13 mouse cellular contexts compared by ENCODE assay signal in genomic region chr1:172064613-172065141, GRCm38 (mm10). TPM values are rescaled to one million over a fixed set of nuclear protein-coding genes. Genes with fewer than 3 reads are reported as not detected.
DNase-seq lines count a peak whose midpoint lies in the region; ATAC-seq and TF ChIP-seq lines count a peak whose summit lies in the region.
"Had no signal": no experiment of that assay in that cellular context is flagged by ENCODE, and none has a peak within 500 bp of the region (broad histone marks: within the 10 kb centered on the region; RNA-seq: fewer than 3 reads in every experiment).

No protein-coding gene starts in this region.

- ATAC-seq in kidney, postnatal 0 days (replicated peaks; ENCODE audit: low FRiP score, low read depth): no peak
- peak; percentile 61; the same call in 1 of the 2 replicates for ATAC-seq in forebrain, embryonic 14.5 days
- ATAC-seq in intestine, embryonic 16.5 days: no peak
- peak; percentile 34 for ATAC-seq in neural tube, embryonic 12.5 days (ENCODE audit: low FRiP score, low read depth)

- no peaks in the 10 kb centered on the region for H3K4me1 ChIP-seq in kidney, postnatal 0 days (replicated peaks; ENCODE audit: insufficient read depth, low read length)
- peaks cover 9% of the 10 kb centered on the region; the same call in 1 of the 2 replicates for H3K4me1 ChIP-seq in forebrain, embryonic 14.5 days (ENCODE audit: control insufficient read depth, insufficient read depth, low read length)
- H3K4me1 ChIP-seq in intestine, embryonic 16.5 days (ENCODE audit: control insufficient read depth, insufficient read depth, low read length): peaks cover 22% of the 10 kb centered on the region
- H3K4me1 ChIP-seq in neural tube, embryonic 12.5 days: peaks cover 34% of the 10 kb centered on the region

- H3K27ac ChIP-seq in kidney, postnatal 0 days: no peak overlapping the region
- H3K27ac ChIP-seq in forebrain, embryonic 14.5 days (ENCODE audit: low read depth, low read length): peak overlapping the region; percentile 63
- peak overlapping the region; percentile 70 for H3K27ac ChIP-seq in intestine, embryonic 16.5 days (ENCODE audit: low read length)
- peak overlapping the region; percentile 17; the same call in 1 of the 2 replicates for H3K27ac ChIP-seq in neural tube, embryonic 12.5 days
- H3K27ac ChIP-seq: embryonic facial prominence, embryonic 15.5 days; heart, embryonic 15.5 days had no signal

- no peak overlapping the region for H3K4me3 ChIP-seq in kidney, postnatal 0 days (replicated peaks; ENCODE audit: low read depth, low read length)
- no peak overlapping the region for H3K4me3 ChIP-seq in forebrain, embryonic 14.5 days (ENCODE audit: low read depth, low read length)
- H3K4me3 ChIP-seq in intestine, embryonic 16.5 days (ENCODE audit: low read length): no peak overlapping the region
- H3K4me3 ChIP-seq in neural tube, embryonic 12.5 days: no peak overlapping the region
- H3K4me3 ChIP-seq: embryonic facial prominence, embryonic 15.5 days; heart, embryonic 15.5 days had no signal

- H3K27me3 ChIP-seq in kidney, postnatal 0 days (ENCODE audit: insufficient read depth, low read length): no peaks in the 10 kb centered on the region
- no peaks in the 10 kb centered on the region for H3K27me3 ChIP-seq in forebrain, embryonic 14.5 days (replicated peaks; ENCODE audit: control insufficient read depth, insufficient read depth, low read length)
- H3K27me3 ChIP-seq in intestine, embryonic 16.5 days (replicated peaks; ENCODE audit: control insufficient read depth, insufficient read depth, low read length): no peaks in the 10 kb centered on the region
- H3K27me3 ChIP-seq in neural tube, embryonic 12.5 days (replicated peaks): no peaks in the 10 kb centered on the region
- H3K27me3 ChIP-seq: embryonic facial prominence, embryonic 15.5 days; heart, embryonic 15.5 days had no signal

- TF ChIP-seq CTCF in kidney, postnatal 0 days (IDR thresholded peaks at IDR 0.05; ENCODE audit: low read depth): peak; percentile 2; the same call in 1 of the 2 replicates

- peaks cover 50% of the 10 kb centered on the region for H3K36me3 ChIP-seq in kidney, postnatal 0 days (ENCODE audit: insufficient read depth, low read length)
- H3K36me3 ChIP-seq in forebrain, embryonic 14.5 days (ENCODE audit: control insufficient read depth, insufficient read depth, low read length): peaks cover 56% of the 10 kb centered on the region
- peaks cover 34% of the 10 kb centered on the region for H3K36me3 ChIP-seq in intestine, embryonic 16.5 days (ENCODE audit: control insufficient read depth, insufficient read depth, low read length)
- peaks cover 50% of the 10 kb centered on the region for H3K36me3 ChIP-seq in neural tube, embryonic 12.5 days

- no peak for DNase-seq in kidney, postnatal 0 days (ENCODE audit: low spot score)
- no peak for DNase-seq in kidney, postnatal 36 days
- DNase-seq in forebrain, embryonic 14.5 days (ENCODE audit: low spot score): peak; percentile 41
- DNase-seq in embryo, embryonic 10.5 days (ENCODE audit: low spot score): no peak
- DNase-seq in urinary bladder, adult 18-20 months (ENCODE audit: low spot score in 2 of 2): no peak
- no peak for DNase-seq in thymus, postnatal 10 days (ENCODE audit: low spot score in 2 of 2)
- DNase-seq: adrenal gland, postnatal 10 days; thymus, postnatal 25 days had no signal

- WGBS in kidney, postnatal 0 days: 68% methylated on average over 13 of the region's 13 CpGs
- 63% methylated on average over 13 of the region's 13 CpGs for WGBS in forebrain, embryonic 14.5 days
- WGBS in intestine, embryonic 16.5 days: 71% methylated on average over 13 of the region's 13 CpGs
- 56% methylated on average over 13 of the region's 13 CpGs for WGBS in neural tube, embryonic 12.5 days

- no peak overlapping the region for H3K9ac ChIP-seq in kidney, postnatal 0 days (ENCODE audit: low read depth, low read length)
- H3K9ac ChIP-seq in forebrain, embryonic 14.5 days (ENCODE audit: low read length): peak overlapping the region; percentile 8; the same call in 1 of the 2 replicates
- H3K9ac ChIP-seq in intestine, embryonic 16.5 days (ENCODE audit: low read depth, low read length): no peak overlapping the region
- 0 out of 2 replicates have a peak overlapping the region, but pooled peaks have one; percentile 17 for H3K9ac ChIP-seq in neural tube, embryonic 12.5 days
- H3K9ac ChIP-seq: embryonic facial prominence, embryonic 15.5 days; heart, embryonic 15.5 days had no signal

- H3K4me2 ChIP-seq in kidney, postnatal 0 days (ENCODE audit: low read length): no peak overlapping the region
- H3K4me2 ChIP-seq in forebrain, embryonic 14.5 days (ENCODE audit: low read length): no peak overlapping the region
- no peak overlapping the region for H3K4me2 ChIP-seq in intestine, embryonic 16.5 days (ENCODE audit: low read depth, low read length)
- H3K4me2 ChIP-seq in neural tube, embryonic 12.5 days (replicated peaks): no peak overlapping the region
- H3K4me2 ChIP-seq: embryonic facial prominence, embryonic 15.5 days; heart, embryonic 15.5 days had no signal

- H3K9me3 ChIP-seq in kidney, postnatal 0 days (replicated peaks; ENCODE audit: low read length): no peaks in the 10 kb centered on the region
- H3K9me3 ChIP-seq in forebrain, embryonic 14.5 days (replicated peaks; ENCODE audit: control insufficient read depth, low read length): no peaks in the 10 kb centered on the region
- no peaks in the 10 kb centered on the region for H3K9me3 ChIP-seq in intestine, embryonic 16.5 days (ENCODE audit: control insufficient read depth, low read length)
- no peaks in the 10 kb centered on the region for H3K9me3 ChIP-seq in neural tube, embryonic 12.5 days
- H3K9me3 ChIP-seq: embryonic facial prominence, embryonic 15.5 days; G1E; heart, embryonic 15.5 days had no signal

RNA-seq across cellular contexts. Expression of gene Nhlh1, which starts 7.3 kb away (rescaled TPM):
- not detected in 2 replicates for polyA plus RNA-seq in kidney, postnatal 0 days (2015; fragmentation: Nextera tagmentation; extraction: Ambion mirVana)
- 4.5 and 7.4 TPM in 2 replicates for polyA plus RNA-seq in forebrain, embryonic 14.5 days (2014; fragmentation: Nextera tagmentation; extraction: Ambion mirVana)
- 0.09 TPM in 1 of 2 replicates, not detected in the other for polyA plus RNA-seq in intestine, embryonic 16.5 days (2015; fragmentation: Nextera tagmentation; extraction: Ambion mirVana)
- polyA plus RNA-seq in neural tube, embryonic 12.5 days (2016; fragmentation: Nextera tagmentation; extraction: Ambion mirVana): 18.2 and 21.7 TPM in 2 replicates
- polyA plus RNA-seq: heart, embryonic 15.5 days had no signal

RNA-seq across cellular contexts. Expression of gene Copa, which starts 17.7 kb away (rescaled TPM):
- 143 and 163 TPM in 2 replicates for polyA plus RNA-seq in kidney, postnatal 0 days (2015; fragmentation: Nextera tagmentation; extraction: Ambion mirVana)
- polyA plus RNA-seq in forebrain, embryonic 14.5 days (2014; fragmentation: Nextera tagmentation; extraction: Ambion mirVana): 123 and 148 TPM in 2 replicates
- polyA plus RNA-seq in intestine, embryonic 16.5 days (2015; fragmentation: Nextera tagmentation; extraction: Ambion mirVana): 204 and 218 TPM in 2 replicates
- polyA plus RNA-seq in neural tube, embryonic 12.5 days (2016; fragmentation: Nextera tagmentation; extraction: Ambion mirVana): 216 and 227 TPM in 2 replicates

RNA-seq across cellular contexts. Expression of gene Ncstn, which starts 17.9 kb away (rescaled TPM):
- 129 and 135 TPM in 2 replicates for polyA plus RNA-seq in kidney, postnatal 0 days (2015; fragmentation: Nextera tagmentation; extraction: Ambion mirVana)
- polyA plus RNA-seq in forebrain, embryonic 14.5 days (2014; fragmentation: Nextera tagmentation; extraction: Ambion mirVana): 81.3 and 93.7 TPM in 2 replicates
- polyA plus RNA-seq in intestine, embryonic 16.5 days (2015; fragmentation: Nextera tagmentation; extraction: Ambion mirVana): 159 TPM in 2 replicates
- 132 and 137 TPM in 2 replicates for polyA plus RNA-seq in neural tube, embryonic 12.5 days (2016; fragmentation: Nextera tagmentation; extraction: Ambion mirVana)

RNA-seq across cellular contexts. Expression of gene Vangl2, which starts 36.4 kb away (rescaled TPM):
- polyA plus RNA-seq in kidney, postnatal 0 days (2015; fragmentation: Nextera tagmentation; extraction: Ambion mirVana): 13.6 and 13.8 TPM in 2 replicates
- 45.1 and 55.8 TPM in 2 replicates for polyA plus RNA-seq in forebrain, embryonic 14.5 days (2014; fragmentation: Nextera tagmentation; extraction: Ambion mirVana)
- polyA plus RNA-seq in intestine, embryonic 16.5 days (2015; fragmentation: Nextera tagmentation; extraction: Ambion mirVana): 6.1 and 6.8 TPM in 2 replicates
- polyA plus RNA-seq in neural tube, embryonic 12.5 days (2016; fragmentation: Nextera tagmentation; extraction: Ambion mirVana): 66.0 and 69.7 TPM in 2 replicates
- polyA plus RNA-seq: G1E had no signal

Comparison
In these comparisons a context has a peak if more than half of its experiments do, and no peak if none do; other contexts are left out.
1. ATAC-seq: peak in forebrain, embryonic 14.5 days (single experiment) and neural tube, embryonic 12.5 days (single experiment); none in kidney, postnatal 0 days (single experiment) and intestine, embryonic 16.5 days (single experiment).
2. H3K9ac ChIP-seq: peak in forebrain, embryonic 14.5 days (single experiment) and neural tube, embryonic 12.5 days (single experiment); none in kidney, postnatal 0 days (single experiment) and intestine, embryonic 16.5 days (single experiment).